Mouse (Mus musculus) stomach, postnatal 0 days (tissue): Measurements from ENCODE around the gene Dhx40.

Source experiments
- CTCF ChIP-seq: IDR thresholded peaks from 2 replicates; pipeline ENCODE4 v1.5.1; 2016; ENCODE audit warnings: antibody characterized with exemption, low read depth, mild to moderate bottlenecking, moderate library complexity
- EP300 ChIP-seq: optimal IDR thresholded peaks from 2 replicates; pipeline ENCODE3; 2016; ENCODE audit warnings: antibody characterized with exemption

- no peak for TF ChIP-seq EP300
- TF ChIP-seq CTCF = no peak
Measured at GRCm38 (mm10) chr11:86809828-86810227, 2.3 kb upstream of the Dhx40 start.
